Mouse (Mus musculus): ENCODE measurements around the gene Samd13.

GRCm38 (mm10) chr3:146607368-146607767 is 78.0 kb downstream of the Samd13 start:
- TF ChIP-seq CTCF (conservative IDR thresholded peaks at IDR 0.05; ENCODE audit: low read length) (no peak), NANOG (IDR thresholded peaks at IDR 0.05; ENCODE audit: borderline replicate concordance, low read length) (no peak), POU5F1 (IDR thresholded peaks at IDR 0.05; ENCODE audit: borderline replicate concordance, low read length) (no peak)

Data from E14TG2a.4 (cell line).